Comparison of ENCODE assay signal across 22 mouse cellular contexts in genomic region chr6:34306797-34307196, GRCm38 (mm10). TPM values are rescaled to one million over a fixed set of nuclear protein-coding genes. Genes with fewer than 3 reads are reported as not detected.
A peak's percentile ranks its signal among the peaks of the same experiment; 100 is the strongest.
DNase-seq lines count a peak whose midpoint lies in the region; ATAC-seq and TF ChIP-seq lines count a peak whose summit lies in the region.
"Had no signal": no experiment of that assay in that cellular context is flagged by ENCODE, and none has a peak within 500 bp of the region (broad histone marks: within the 10 kb centered on the region; RNA-seq: fewer than 3 reads in every experiment).

No protein-coding gene starts in this region.

- 89% methylated on average over 6 of the region's 6 CpGs for WGBS in kidney, adult 2 months
- 88% methylated on average over 6 of the region's 6 CpGs for WGBS in kidney, embryonic 15.5 days
- 78% methylated on average over 6 of the region's 6 CpGs for WGBS in lung, embryonic 16.5 days
- 79% methylated on average over 6 of the region's 6 CpGs for WGBS in lung, postnatal 0 days

- no peak for TF ChIP-seq POLR2A in kidney, adult 2 months (IDR thresholded peaks at IDR 0.05; ENCODE audit: low read depth, low read length)

- no peaks in the 10 kb centered on the region for H3K27me3 ChIP-seq in kidney, adult 2 months (replicated peaks; ENCODE audit: control insufficient read depth, insufficient read depth, low read length)
- H3K27me3 ChIP-seq in kidney, embryonic 15.5 days, result no peaks in the 10 kb centered on the region
- H3K27me3 ChIP-seq in lung, embryonic 16.5 days (ENCODE audit: control insufficient read depth, insufficient read depth, low read depth, low read length), result no peaks in the 10 kb centered on the region
- no peaks in the 10 kb centered on the region for H3K27me3 ChIP-seq in lung, postnatal 0 days (replicated peaks; ENCODE audit: insufficient read depth, low read length)
- H3K27me3 ChIP-seq: CH12.LX, Patski had no signal

- DNase-seq in kidney, adult 2 months, result peak; percentile 21
- DNase-seq in kidney, adult 9 months, result peak; percentile 20
- no peak for DNase-seq in kidney, postnatal 4 days
- DNase-seq in lung, postnatal 25 days (ENCODE audit: low spot score), result no peak
- DNase-seq in lung, postnatal 0 days (ENCODE audit: low spot score), result peak; percentile 14
- DNase-seq in lung, postnatal 14 days, result no peak
- DNase-seq: adrenal gland, adult 2 months; adrenal gland, adult 8-10 months; adrenal gland, postnatal 10 days; adrenal gland, postnatal 14 days; adrenal gland, postnatal 25 days; adrenal gland, postnatal 36 days; B cell, adult 2 months; cerebellum, adult 11 months; cerebellum, adult 11-12 months had no signal

- no peaks in the 10 kb centered on the region for H3K9me3 ChIP-seq in kidney, embryonic 15.5 days (replicated peaks)
- no peaks in the 10 kb centered on the region for H3K9me3 ChIP-seq in lung, embryonic 16.5 days (ENCODE audit: control insufficient read depth, low read length)
- no peaks in the 10 kb centered on the region for H3K9me3 ChIP-seq in lung, postnatal 0 days (ENCODE audit: low read length)
- H3K9me3 ChIP-seq: G1E had no signal

- no peak overlapping the region for H3K4me2 ChIP-seq in kidney, embryonic 15.5 days
- H3K4me2 ChIP-seq in lung, embryonic 16.5 days (ENCODE audit: low read depth, low read length), result no peak overlapping the region
- H3K4me2 ChIP-seq in lung, postnatal 0 days (replicated peaks; ENCODE audit: low read depth, low read length), result no peak overlapping the region

- no peak for TF ChIP-seq CTCF in kidney, adult 2 months (conservative IDR thresholded peaks at IDR 0.05; ENCODE audit: insufficient read depth, insufficient read length, low read depth, low read length)
- no peak for TF ChIP-seq CTCF in lung, postnatal 0 days (IDR thresholded peaks at IDR 0.05)

- no peak for TF ChIP-seq EP300 in lung, postnatal 0 days (IDR thresholded peaks at IDR 0.05)

- H3K4me1 ChIP-seq in kidney, adult 2 months (ENCODE audit: control insufficient read depth, insufficient read depth, low read length), result peaks cover 13% of the 10 kb centered on the region
- no peaks in the 10 kb centered on the region for H3K4me1 ChIP-seq in kidney, embryonic 15.5 days
- H3K4me1 ChIP-seq in lung, embryonic 16.5 days (replicated peaks; ENCODE audit: control insufficient read depth, insufficient read depth, low read length), result no peaks in the 10 kb centered on the region
- H3K4me1 ChIP-seq in lung, postnatal 0 days (ENCODE audit: insufficient read depth, low read depth, low read length), result no peaks in the 10 kb centered on the region

- no peak overlapping the region for H3K4me3 ChIP-seq in kidney, adult 2 months (ENCODE audit: insufficient read depth, low read depth, low read length)
- H3K4me3 ChIP-seq in kidney, embryonic 15.5 days (replicated peaks), result no peak overlapping the region
- H3K4me3 ChIP-seq in lung, embryonic 16.5 days (ENCODE audit: low read length), result no peak overlapping the region
- H3K4me3 ChIP-seq in lung, postnatal 0 days (ENCODE audit: low read depth, low read length), result no peak overlapping the region

- ATAC-seq in kidney, embryonic 15.5 days (replicated peaks; ENCODE audit: low FRiP score), result no peak
- ATAC-seq in lung, embryonic 16.5 days (ENCODE audit: low read depth), result 0 out of 2 replicates have a peak, but pooled peaks have one; percentile 10
- peak; percentile 55 for ATAC-seq in lung, postnatal 0 days
- ATAC-seq: activated CD4-positive, CD25-positive, alpha-beta regulatory T cell, adult 4 months; CD4-positive, CD25-positive, alpha-beta regulatory T cell, adult 4 months; Patski had no signal

- H3K9ac ChIP-seq in kidney, embryonic 15.5 days, result no peak overlapping the region
- H3K9ac ChIP-seq in lung, embryonic 16.5 days (ENCODE audit: low read length), result no peak overlapping the region
- H3K9ac ChIP-seq in lung, postnatal 0 days (replicated peaks; ENCODE audit: low read depth), result no peak overlapping the region

- H3K27ac ChIP-seq in kidney, adult 2 months (ENCODE audit: insufficient read depth, low read depth, low read length), result peak overlapping the region; percentile 35; the same call in 1 of the 2 replicates
- H3K27ac ChIP-seq in kidney, embryonic 15.5 days, result no peak overlapping the region
- no peak overlapping the region for H3K27ac ChIP-seq in lung, embryonic 16.5 days (ENCODE audit: low read length)
- H3K27ac ChIP-seq in lung, postnatal 0 days (ENCODE audit: low read length), result no peak overlapping the region

- no peaks in the 10 kb centered on the region for H3K36me3 ChIP-seq in kidney, adult 2 months (ENCODE audit: control insufficient read depth, insufficient read depth, low read length)
- H3K36me3 ChIP-seq in kidney, embryonic 15.5 days, result peaks cover 70% of the 10 kb centered on the region
- H3K36me3 ChIP-seq in lung, embryonic 16.5 days (ENCODE audit: control insufficient read depth, insufficient read depth, low read length), result peaks cover 8% of the 10 kb centered on the region
- 0 out of 2 replicates have a peak, but pooled peaks cover 10% of the 10 kb centered on the region for H3K36me3 ChIP-seq in lung, postnatal 0 days (ENCODE audit: insufficient read depth, low read length)

RNA-seq across cellular contexts. Expression of gene Akr1b3, which starts 10.5 kb away (rescaled TPM):
- 208 and 280 TPM in 2 replicates for polyA plus RNA-seq in kidney, adult 2 months (2012; rRNA removed)
- 184 and 190 TPM in 2 replicates for polyA plus RNA-seq in kidney, embryonic 15.5 days (2015; fragmentation: Nextera tagmentation; extraction: Ambion mirVana)
- polyA plus RNA-seq in lung, embryonic 16.5 days (2015; fragmentation: Nextera tagmentation; extraction: Ambion mirVana), result 120 and 122 TPM in 2 replicates
- 96.9 and 106 TPM in 2 replicates for polyA plus RNA-seq in lung, postnatal 0 days (2015; fragmentation: Nextera tagmentation; extraction: Ambion mirVana)

RNA-seq across cellular contexts. Expression of gene Akr1b8, which starts 47.1 kb away (rescaled TPM):
- polyA plus RNA-seq in kidney, adult 2 months (2012; rRNA removed), result 2.6 and 3.9 TPM in 2 replicates
- 13.2 and 13.9 TPM in 2 replicates for polyA plus RNA-seq in kidney, embryonic 15.5 days (2015; fragmentation: Nextera tagmentation; extraction: Ambion mirVana)
- 7.5 and 8.2 TPM in 2 replicates for polyA plus RNA-seq in lung, embryonic 16.5 days (2015; fragmentation: Nextera tagmentation; extraction: Ambion mirVana)
- 13.7 and 15.7 TPM in 2 replicates for polyA plus RNA-seq in lung, postnatal 0 days (2015; fragmentation: Nextera tagmentation; extraction: Ambion mirVana)
- polyA plus RNA-seq: activated CD4-positive, CD25-positive, alpha-beta regulatory T cell, adult 4 months; CD4-positive, CD25-positive, alpha-beta regulatory T cell, adult 4 months had no signal

Comparison
In these comparisons a context has a peak if more than half of its experiments do, and no peak if none do; other contexts are left out.
1. DNase-seq: peak in kidney, adult 2 months (single experiment), kidney, adult 9 months (single experiment) and lung, postnatal 0 days (single experiment); none in kidney, postnatal 4 days (0 of 2), lung, postnatal 25 days (single experiment) and lung, postnatal 14 days (single experiment).